Mouse (Mus musculus) lung, postnatal 0 days (tissue): Measurements from ENCODE around the gene Magea4. TPM values are rescaled to one million over a fixed set of nuclear protein-coding genes. Genes with fewer than 3 reads are reported as not detected.

Experiments
- ATAC-seq: fragments of 200-750 bp; cut with Nextera tagmentation; 2 replicates; pipeline ENCODE4 v1.8.0; 2017; ENCODE audit warnings: moderate library complexity
- DNase-seq: peaks from one replicate; pipeline ENCODE4 v3.0.0-alpha.2; 2016; ENCODE audit warnings: low spot score
- H3K27ac ChIP-seq: fragments of 300-500 bp; sonication (generic); 2 replicates; pipeline ENCODE4 v1.5.1; 2014; ENCODE audit warnings: antibody characterized with exemption, mild to moderate bottlenecking, low read length, mixed read lengths
- H3K27me3 ChIP-seq: fragments of 300-500 bp; sonication (generic); replicated peaks from 2 replicates; pipeline ENCODE4 v1.6.1; 2014; ENCODE audit warnings: low read length, mixed read lengths; ENCODE audit not compliant: insufficient read depth
- H3K36me3 ChIP-seq: fragments of 300-500 bp; sonication (generic); 2 replicates; pipeline ENCODE4 v1.6.1; 2014; ENCODE audit warnings: low read length, mixed read lengths; ENCODE audit not compliant: insufficient read depth
- H3K4me1 ChIP-seq: fragments of 300-500 bp; sonication (generic); 2 replicates; pipeline ENCODE4 v1.6.1; 2014; ENCODE audit warnings: antibody characterized with exemption, low read depth, low read length, mixed read lengths; ENCODE audit not compliant: insufficient read depth
- H3K4me2 ChIP-seq: fragments of 300-500 bp; sonication (generic); replicated peaks from 2 replicates; pipeline ENCODE4 v1.6.1; 2014; ENCODE audit warnings: low read depth, mild to moderate bottlenecking, low read length, moderate library complexity, mixed read lengths
- H3K4me3 ChIP-seq: fragments of 300-500 bp; sonication (generic); 2 replicates; pipeline ENCODE4 v1.5.1; 2014; ENCODE audit warnings: low read depth, low read length
- H3K9ac ChIP-seq: fragments of 300-500 bp; sonication (generic); replicated peaks from 2 replicates; pipeline ENCODE4 v1.6.1; 2014; ENCODE audit warnings: low read depth, mild to moderate bottlenecking
- H3K9me3 ChIP-seq: fragments of 300-500 bp; sonication (generic); 2 replicates; pipeline ENCODE4 v1.6.1; 2016; ENCODE audit warnings: low read length, mixed read lengths
- CTCF ChIP-seq: IDR thresholded peaks from 2 replicates; pipeline ENCODE4 v1.5.1; 2016; ENCODE audit warnings: antibody characterized with exemption, mild to moderate bottlenecking
- EP300 ChIP-seq: IDR thresholded peaks from 2 replicates; pipeline ENCODE4 v1.6.1; 2016; ENCODE audit warnings: antibody characterized with exemption, mild to moderate bottlenecking, control low read depth
- WGBS: fragments of 180-500 bp; shearing (Covaris S2); extraction: QIAGEN DNeasy Blood & Tissue Kit; methylation state at CpG from one replicate; pipeline ENCODE4 v1.1.7; 2014; 5-methylcytosine and 5-hydroxymethylcytosine counted together
- microRNA counts: library from miRNA; unstranded; fragments of <30 nt; microRNA quantifications from one replicate; lab custom pipeline; 2015
- microRNA-seq: library from miRNA; unstranded; fragments of <30 nt; microRNA quantifications from one replicate; pipeline ENCODE4, GENCODE M21; 2016
- polyA plus RNA-seq: library from polyadenylated mRNA; unstranded; fragments of >200 nt; fragmentation: Nextera tagmentation; extraction: Ambion mirVana; gene quantifications from 2 replicates; pipeline ENCODE4 v1.2.1, GENCODE M21; 2015

Gene Magea4
- polyA plus RNA-seq: not detected in 2 replicates

DNA sequence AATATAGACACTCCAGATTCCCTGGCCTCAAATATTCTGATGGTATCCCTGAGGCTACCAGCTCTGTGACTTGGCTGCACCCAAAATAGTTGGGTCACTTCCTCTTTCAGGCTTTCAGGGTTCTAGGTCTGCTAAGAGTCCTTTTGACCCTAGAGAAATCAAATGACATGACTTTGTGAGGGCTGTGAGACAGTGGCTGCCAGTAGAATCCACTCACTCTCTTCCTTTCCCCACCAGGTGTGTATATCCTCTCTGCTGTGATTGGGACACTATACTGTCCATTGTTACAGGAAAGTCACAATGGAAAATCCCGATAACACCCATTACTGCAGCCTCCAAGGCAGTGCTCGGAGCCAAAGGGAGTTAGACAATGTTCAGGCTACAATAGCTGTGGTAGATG lies at the start of gene Magea4:
TSS of gene Magea4 (plus strand) at position 301 of the 400 bp plus-strand sequence.
- no peak for DNase-seq
- Histone ChIP-seq H3K4me1 (no peaks in the 10 kb centered on the region), H3K9me3 (no peaks in the 10 kb centered on the region), H3K36me3 (no peaks in the 10 kb centered on the region), H3K4me2 (no peak within 1 kb of the TSS), H3K9ac (no peak within 1 kb of the TSS), H3K4me3 (no peak within 1 kb of the TSS), H3K27me3 (no peaks in the 10 kb centered on the region), H3K27ac (no peak within 1 kb of the TSS)
- ATAC-seq: no peak
- 74% methylated on average over 2 of the region's 2 CpGs for WGBS
- TF ChIP-seq CTCF (no peak), EP300 (no peak)

DNA sequence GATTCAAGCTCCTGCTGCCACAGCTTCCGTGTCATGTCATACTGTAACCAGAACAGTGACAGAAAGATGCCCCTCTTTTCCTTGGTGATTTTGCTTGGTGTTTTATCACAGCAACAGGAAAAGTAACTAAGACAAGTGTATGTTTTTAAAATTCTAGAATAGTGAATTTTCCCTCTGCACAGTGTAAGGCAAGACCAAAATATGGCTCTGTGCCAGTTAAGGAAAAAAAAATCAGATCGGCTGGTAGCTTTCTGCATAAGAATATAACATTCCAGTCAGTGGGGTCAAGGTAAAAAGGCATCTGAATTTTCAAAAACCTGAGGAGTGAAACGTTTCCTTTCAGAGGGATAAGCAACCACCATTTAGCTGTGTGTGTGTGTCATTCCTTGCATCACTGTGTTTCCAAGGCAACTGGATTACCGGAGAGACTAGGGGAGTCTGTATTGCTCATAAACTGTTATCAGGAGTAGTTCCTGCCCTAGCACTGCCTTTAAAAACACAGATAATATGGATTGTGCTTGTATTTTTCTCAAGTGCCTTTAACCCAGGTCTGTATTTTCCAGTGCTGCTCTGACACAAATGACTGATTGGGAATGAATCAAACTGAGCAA lies 18.8 kb upstream of the Magea4 start:
- Histone ChIP-seq H3K9me3 (no peaks in the 10 kb centered on the region), H3K4me3 (no peak overlapping the region), H3K27me3 (no peaks in the 10 kb centered on the region), H3K36me3 (no peaks in the 10 kb centered on the region), H3K27ac (no peak overlapping the region), H3K9ac (no peak overlapping the region), H3K4me1 (no peaks in the 10 kb centered on the region), H3K4me2 (no peak overlapping the region)
- no peak for TF ChIP-seq CTCF
- no peak for TF ChIP-seq EP300
- DNase-seq (no peak), ATAC-seq (no peak)
- 39% methylated on average over 4 of the region's 4 CpGs for WGBS

DNA sequence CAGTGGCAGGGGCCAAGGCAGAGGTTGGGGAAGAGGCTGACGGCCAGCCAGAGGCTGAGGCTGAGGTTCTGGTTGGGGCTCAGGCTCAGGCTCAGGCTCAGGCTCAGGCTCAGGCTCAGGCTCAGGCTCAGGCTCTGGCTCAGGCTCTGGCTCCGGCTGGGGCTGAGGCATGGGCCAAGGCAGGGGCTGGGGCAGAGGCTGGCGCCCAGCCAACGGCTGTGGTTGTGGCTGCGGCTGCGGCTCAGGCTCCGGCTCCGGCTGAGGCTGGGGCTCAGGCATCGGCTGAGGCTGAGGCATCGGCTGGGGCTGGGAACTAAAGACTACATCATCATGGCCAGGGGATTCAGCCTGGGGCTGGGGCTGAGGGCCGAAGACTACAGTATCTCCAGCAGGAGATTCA lies 48.8 kb downstream of the Magea4 start:
- TF ChIP-seq CTCF (no peak), EP300 (no peak)
- no peak for ATAC-seq
- Histone ChIP-seq H3K4me1 (no peaks in the 10 kb centered on the region), H3K9ac (no peak overlapping the region), H3K4me2 (no peak overlapping the region), H3K9me3 (no peaks in the 10 kb centered on the region), H3K36me3 (no peaks in the 10 kb centered on the region), H3K27me3 (no peaks in the 10 kb centered on the region), H3K4me3 (no peak overlapping the region), H3K27ac (no peak overlapping the region)
- WGBS: 84% methylated on average over 10 of the region's 11 CpGs
- DNase-seq: no peak

MicroRNA genes within 50 kb of the gene (microRNA counts, 519-probe panel; counts per million panel counts)
- microRNA mmu-miR-224 (lab: Ali Mortazavi, UCI) (not detected), microRNA mmu-miR-452 (lab: Ali Mortazavi, UCI) (not detected)

Small RNA genes within 50 kb of the gene (microRNA-seq; reads per million reads assigned to microRNA genes)
- gene Mir224 (351 reads per million, percentile 64 among the genes with 10 or more reads in this experiment), gene Mir452 (26.2 reads per million, percentile 32 among the genes with 10 or more reads in this experiment)

Other genes starting within 250 kb of the Magea4 start
- 0.19 and 0.26 TPM in 2 replicates for gene Fate1, start 249.0 kb upstream of the Magea4 start, polyA plus RNA-seq
- gene Cnga2, start 230.2 kb upstream of the Magea4 start, polyA plus RNA-seq: 0.80 and 0.91 TPM in 2 replicates
- 1.8 and 3.1 TPM in 2 replicates for gene Gabre, start 52.8 kb downstream of the Magea4 start, polyA plus RNA-seq
- gene Magea10, start 164.8 kb downstream of the Magea4 start, polyA plus RNA-seq: not detected in 2 replicates